ENCODE assay signal across 29 mouse cellular contexts in the genomic region with DNA sequence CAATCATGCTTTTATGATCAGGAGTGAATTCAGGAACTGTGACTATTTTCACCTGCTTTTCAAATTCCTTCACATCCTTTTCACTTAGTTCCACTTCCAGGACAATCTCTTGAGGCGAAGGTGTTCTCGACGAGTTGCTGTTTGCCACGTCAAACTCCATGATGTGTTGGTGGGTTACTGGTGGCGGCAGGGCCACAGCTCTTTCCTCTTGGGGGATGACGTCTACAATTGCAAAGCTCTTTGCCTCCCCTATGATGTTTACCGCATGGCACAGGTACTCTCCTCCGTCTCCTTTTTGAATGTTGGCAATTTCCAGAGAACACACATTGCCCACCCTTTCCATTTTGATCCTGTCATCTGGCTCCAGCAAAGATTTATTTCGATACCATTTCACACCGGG.
"Had no signal": no experiment of that assay in that cellular context is flagged by ENCODE, and none has a peak within 500 bp of the region (broad histone marks: within the 10 kb centered on the region; RNA-seq: fewer than 3 reads in every experiment).

No protein-coding gene starts in this region.

- H3K9ac ChIP-seq: limb, embryonic 12.5 days; limb, embryonic 13.5 days; limb, embryonic 15.5 days; liver, embryonic 12.5 days; liver, embryonic 13.5 days; liver, embryonic 14.5 days; liver, embryonic 15.5 days; liver, postnatal 0 days; lung, embryonic 14.5 days; lung, embryonic 15.5 days; midbrain, embryonic 12.5 days; midbrain, embryonic 13.5 days; midbrain, embryonic 15.5 days had no signal

- H3K36me3 ChIP-seq: limb, embryonic 10.5 days; limb, embryonic 12.5 days; limb, embryonic 13.5 days; limb, embryonic 15.5 days; liver, embryonic 12.5 days; liver, embryonic 13.5 days; liver, embryonic 15.5 days; lung, embryonic 15.5 days; midbrain, embryonic 10.5 days; midbrain, embryonic 12.5 days; midbrain, embryonic 13.5 days; midbrain, embryonic 15.5 days had no signal

- H3K27ac ChIP-seq: left cerebral cortex, adult 2 months; limb, embryonic 10.5 days; limb, embryonic 12.5 days; limb, embryonic 13.5 days; limb, embryonic 15.5 days; liver, embryonic 12.5 days; liver, embryonic 13.5 days; liver, embryonic 14.5 days; liver, embryonic 15.5 days; lung, embryonic 15.5 days; macrophage; midbrain, embryonic 10.5 days; midbrain, embryonic 12.5 days; midbrain, embryonic 13.5 days; midbrain, embryonic 15.5 days had no signal

- DNase-seq: left cerebral cortex, postnatal 4 days; liver; liver, embryonic 13.5 days; liver, postnatal 0 days; lung, adult 18-20 months; lung, adult 2 months; lung, embryonic 14.5 days; lung, postnatal 10 days; lung, postnatal 14 days; lung, postnatal 36 days; lung, postnatal 4 days; midbrain, embryonic 14.5 days had no signal

- H3K4me2 ChIP-seq: limb, embryonic 12.5 days; limb, embryonic 13.5 days; limb, embryonic 15.5 days; liver, embryonic 11.5 days; liver, embryonic 12.5 days; liver, embryonic 13.5 days; liver, embryonic 15.5 days; lung, embryonic 14.5 days; lung, embryonic 15.5 days; midbrain, embryonic 11.5 days; midbrain, embryonic 12.5 days; midbrain, embryonic 13.5 days; midbrain, embryonic 15.5 days had no signal

- H3K4me3 ChIP-seq: left cerebral cortex, adult 2 months; limb, embryonic 10.5 days; limb, embryonic 12.5 days; limb, embryonic 13.5 days; limb, embryonic 15.5 days; liver, embryonic 12.5 days; liver, embryonic 13.5 days; liver, embryonic 15.5 days; lung, embryonic 15.5 days; megakaryocyte, embryonic 14.5 days; midbrain, embryonic 10.5 days; midbrain, embryonic 12.5 days; midbrain, embryonic 13.5 days; midbrain, embryonic 15.5 days had no signal

- H3K4me1 ChIP-seq: limb, embryonic 10.5 days; limb, embryonic 12.5 days; limb, embryonic 13.5 days; limb, embryonic 15.5 days; liver, embryonic 12.5 days; liver, embryonic 13.5 days; liver, embryonic 15.5 days; lung, embryonic 15.5 days; megakaryocyte, embryonic 14.5 days; midbrain, embryonic 10.5 days; midbrain, embryonic 12.5 days; midbrain, embryonic 13.5 days; midbrain, embryonic 15.5 days had no signal

- H3K27me3 ChIP-seq: limb, embryonic 12.5 days; limb, embryonic 13.5 days; limb, embryonic 15.5 days; liver, embryonic 12.5 days; liver, embryonic 13.5 days; liver, embryonic 15.5 days; lung, embryonic 15.5 days; megakaryocyte, embryonic 14.5 days; midbrain, embryonic 12.5 days; midbrain, embryonic 13.5 days; midbrain, embryonic 15.5 days had no signal
